Mouse (Mus musculus): ENCODE measurements around the gene Farp1.

Gene Farp1

DNA sequence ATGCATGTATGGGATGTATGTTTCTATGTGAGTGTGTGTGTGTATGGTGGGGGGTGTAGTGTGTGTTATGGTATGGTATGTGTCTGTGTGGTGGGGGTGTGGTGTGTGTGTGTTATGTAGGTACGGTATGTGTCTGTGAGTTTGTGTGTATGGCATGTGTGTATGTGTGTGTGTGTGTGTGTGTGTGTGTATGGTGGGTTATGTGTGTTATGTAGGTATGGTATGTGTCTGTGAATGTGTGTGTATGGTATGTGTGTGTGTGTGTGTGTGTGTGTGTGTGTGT is 185.0 kb downstream of the Farp1 start:
- DNase-seq (ENCODE audit: low spot score): no peak

- DNase-seq (ENCODE audit: low spot score): peak; percentile 14
Measured at GRCm38 (mm10) chr14:121220723-121221122, 185.7 kb downstream of the Farp1 start.

DNA sequence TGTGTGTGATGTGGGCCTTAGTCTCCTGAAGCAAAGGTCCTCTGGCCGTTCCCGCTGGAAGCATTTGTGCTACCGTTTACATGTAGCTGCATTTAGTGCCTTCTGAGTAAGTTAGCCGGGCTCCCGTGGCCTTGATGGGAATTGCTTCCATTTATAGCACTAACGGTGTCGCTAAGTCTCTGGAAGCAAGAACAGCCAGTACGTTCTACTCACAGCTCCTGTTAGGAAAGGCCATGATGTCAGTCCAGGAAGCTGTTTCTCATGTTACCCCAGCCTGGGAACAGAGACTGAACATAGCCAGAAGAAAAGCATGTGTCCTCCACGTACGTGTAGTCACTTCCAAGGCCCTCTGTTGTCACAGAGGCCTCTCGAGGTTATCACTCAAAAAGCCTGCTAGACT is 190.8 kb downstream of the Farp1 start:
- DNase-seq (ENCODE audit: low spot score): no peak

DNA sequence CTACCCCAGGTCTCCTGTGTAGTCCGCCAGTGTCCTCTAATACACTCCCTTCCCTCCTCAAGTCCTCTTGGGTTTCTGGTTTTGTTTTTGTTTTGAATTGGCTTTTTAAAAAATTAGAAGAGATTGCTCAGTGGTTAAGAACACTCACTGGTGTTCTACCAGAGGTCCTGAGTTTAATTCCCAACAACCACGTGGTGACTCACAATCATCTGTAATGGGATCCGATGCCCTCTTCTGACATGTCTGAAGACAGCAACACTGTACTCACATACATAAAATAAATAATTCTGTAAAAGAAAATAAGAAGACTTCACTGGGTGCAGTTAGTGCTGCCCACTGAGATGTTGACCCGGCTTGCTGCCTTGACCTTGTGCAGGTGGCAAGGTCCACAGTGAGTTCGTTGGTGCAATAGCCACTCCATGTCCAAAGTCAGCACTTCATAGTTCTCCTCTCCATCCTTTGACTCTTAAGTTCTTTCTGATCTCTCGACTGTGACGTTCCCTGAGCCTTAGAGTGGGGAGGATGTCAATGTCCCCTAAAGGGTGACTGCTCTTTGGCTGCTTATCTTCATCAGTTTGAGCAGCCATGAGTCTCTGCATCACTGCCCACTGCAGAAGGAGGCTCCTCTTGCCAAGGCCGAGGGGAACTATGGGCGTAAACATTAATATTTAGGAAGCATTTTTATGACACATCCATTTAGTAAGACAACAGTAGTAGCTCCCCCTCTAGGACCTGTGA is 194.2 kb downstream of the Farp1 start:
- DNase-seq (ENCODE audit: low spot score): no peak

DNA sequence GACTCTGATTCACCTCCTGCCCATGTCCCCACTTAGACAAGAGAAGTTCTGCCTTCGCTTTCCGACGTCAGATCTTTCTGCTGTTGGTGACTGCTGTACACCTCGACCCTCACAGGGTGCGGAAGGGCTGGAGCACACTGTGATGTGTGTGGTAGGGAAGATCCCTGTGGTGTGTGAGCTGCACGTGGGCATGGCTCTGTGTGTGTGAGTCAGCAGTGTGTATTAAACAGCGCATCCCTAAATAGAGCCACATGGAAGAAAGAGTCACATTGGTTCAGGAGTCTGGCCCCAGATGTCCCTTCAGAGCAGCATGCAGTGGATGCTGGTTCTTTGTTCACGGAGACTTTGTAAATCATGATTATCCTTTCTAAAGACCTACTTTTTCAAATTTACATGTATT is 196.2 kb downstream of the Farp1 start:
- no peak for DNase-seq (ENCODE audit: low spot score)

DNA sequence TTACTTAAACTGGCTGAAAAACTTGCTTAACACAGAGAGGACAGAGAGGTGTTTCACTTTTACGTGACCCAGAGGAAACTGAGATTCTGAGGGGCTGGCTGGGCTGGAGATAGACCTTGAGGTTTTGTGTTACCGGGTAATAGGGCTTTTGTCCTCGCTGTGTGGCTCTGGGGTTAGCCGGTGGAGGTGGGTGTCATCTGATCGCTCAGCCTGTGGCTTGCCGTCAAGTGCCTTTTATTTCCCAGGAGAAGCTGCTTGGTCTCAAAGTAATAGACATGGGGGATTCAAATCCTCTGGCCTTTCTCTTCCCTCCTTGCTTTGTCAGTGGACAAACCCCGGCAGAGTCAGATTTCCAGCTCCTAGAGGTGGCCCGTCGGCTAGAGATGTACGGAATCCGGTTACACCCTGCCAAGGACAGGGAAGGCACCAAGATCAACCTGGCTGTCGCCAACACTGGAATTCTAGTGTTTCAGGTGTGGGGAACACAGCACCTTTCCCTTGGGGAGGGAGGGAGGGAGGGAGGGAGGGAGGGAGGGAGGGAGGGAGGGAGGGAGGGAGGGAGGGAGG is 199.8 kb downstream of the Farp1 start:
- no peak for DNase-seq (ENCODE audit: low spot score)

- no peak for DNase-seq (ENCODE audit: low spot score)
Measured at GRCm38 (mm10) chr14:121236736-121237135, 201.7 kb downstream of the Farp1 start.

- no peak for DNase-seq (ENCODE audit: low spot score)
Measured at GRCm38 (mm10) chr14:121238727-121239126, 203.7 kb downstream of the Farp1 start.

DNA sequence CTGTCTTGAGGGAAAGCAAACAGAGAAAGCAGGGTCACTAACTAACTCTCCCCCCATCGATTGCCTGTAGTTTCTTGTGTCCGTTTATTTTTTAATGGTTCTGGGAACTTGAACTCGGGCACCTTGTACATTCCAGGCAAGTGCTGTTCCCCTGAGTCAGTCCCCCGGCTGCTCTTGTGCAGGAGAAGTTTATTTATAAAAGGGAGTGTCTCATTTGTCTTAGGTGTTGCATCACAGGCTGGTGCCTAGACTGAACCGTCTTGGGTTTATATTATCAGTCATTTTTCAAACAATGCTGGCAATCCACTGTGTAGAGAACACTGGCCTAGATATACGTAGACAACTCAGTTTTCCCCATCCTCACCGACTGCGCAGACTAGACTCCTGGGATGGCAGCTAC is 204.4 kb downstream of the Farp1 start:
- DNase-seq (ENCODE audit: low spot score): no peak

DNA sequence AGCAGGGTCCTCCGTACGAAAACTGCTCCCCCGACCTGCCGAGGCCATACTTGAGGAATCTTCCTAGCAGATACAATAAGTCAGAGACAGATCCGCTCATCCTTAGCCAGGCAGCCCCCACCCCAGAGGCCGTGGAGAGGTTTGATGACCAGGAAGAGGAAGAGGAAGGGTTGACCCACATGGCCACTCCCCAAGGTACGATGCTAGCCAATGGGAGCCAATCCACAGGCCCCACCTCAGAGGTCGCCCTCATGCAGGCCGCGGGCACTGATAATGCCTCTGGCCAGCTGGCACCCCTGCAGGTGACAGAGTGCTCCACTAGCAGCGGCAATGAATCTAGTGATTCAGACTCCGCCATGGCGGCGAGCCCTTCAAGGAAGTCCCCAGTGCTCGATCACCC is 209.1 kb downstream of the Farp1 start:
- DNase-seq (ENCODE audit: low spot score): no peak

DNA sequence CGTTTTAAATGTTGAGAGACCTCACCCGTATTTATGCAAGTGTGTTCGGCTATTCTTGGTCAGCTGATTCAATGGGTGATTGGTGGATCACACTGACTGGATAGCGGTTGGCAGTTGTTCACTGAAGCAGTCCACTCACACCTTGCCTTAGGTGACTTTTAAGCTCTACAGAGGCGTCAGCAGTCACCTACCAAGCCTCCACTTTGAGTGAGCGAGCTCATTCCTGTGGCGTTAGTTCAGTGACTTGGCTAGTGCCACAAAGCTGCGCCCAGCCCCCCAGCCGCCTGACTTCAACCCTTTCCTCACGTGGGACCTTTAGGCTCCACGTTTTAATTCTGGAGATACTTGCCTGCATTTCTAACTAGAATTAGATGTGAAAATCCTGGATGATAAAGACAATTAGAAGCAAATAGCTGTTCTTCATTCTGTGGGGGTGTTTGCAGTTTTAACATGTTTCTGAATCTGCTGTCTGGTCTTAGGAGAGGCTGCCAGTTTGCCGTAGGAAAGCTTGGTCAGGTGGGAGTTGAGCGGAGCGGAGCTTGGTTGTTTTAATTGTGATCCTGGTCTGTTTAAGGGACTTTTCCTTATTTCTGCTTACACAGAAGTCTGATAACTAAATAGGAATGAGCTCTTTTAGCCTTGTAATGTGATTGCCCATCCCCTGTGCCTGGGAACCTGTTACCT is 211.2 kb downstream of the Farp1 start:
- no peak for DNase-seq (ENCODE audit: low spot score)

DNA sequence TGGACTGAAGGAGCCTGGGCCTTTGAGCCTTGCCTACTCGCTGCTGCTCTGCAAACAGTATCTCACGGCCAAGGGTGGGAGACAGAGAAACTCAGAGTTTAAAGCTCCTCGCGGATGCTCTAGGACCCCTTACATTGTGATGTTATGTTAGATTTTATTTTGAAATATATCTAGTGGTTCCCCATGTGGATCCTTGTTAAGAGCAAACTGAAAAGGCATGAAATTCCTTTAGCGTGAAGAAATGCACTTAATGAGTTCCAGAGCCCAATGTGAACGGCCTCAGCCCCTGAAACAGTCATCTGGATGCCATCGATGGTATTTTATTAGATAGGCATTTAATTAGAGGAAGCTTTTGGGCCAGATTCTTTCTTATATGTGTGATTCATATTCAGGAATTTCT is 212.3 kb downstream of the Farp1 start:
- no peak for DNase-seq (ENCODE audit: low spot score)

DNA sequence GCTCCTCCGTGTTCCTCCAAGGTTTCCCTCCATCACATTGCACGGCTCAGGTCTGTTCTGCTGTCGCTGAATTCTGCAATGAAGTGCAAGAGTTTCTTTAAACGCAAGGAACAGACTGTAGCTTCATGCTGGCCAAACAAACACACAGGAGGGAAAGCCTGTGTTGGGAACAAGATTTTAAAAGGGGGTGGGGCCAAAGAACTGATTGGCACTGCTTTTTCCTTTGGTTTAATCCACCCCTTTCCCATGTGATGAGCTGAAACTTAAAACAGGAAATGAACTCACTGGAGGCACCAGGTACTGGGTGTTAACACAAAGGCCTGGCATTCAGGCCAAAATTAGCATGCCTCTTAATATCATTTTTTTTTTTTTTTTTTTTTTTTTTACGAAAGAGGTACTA is 213.3 kb downstream of the Farp1 start:
- DNase-seq (ENCODE audit: low spot score): no peak

GRCm38 (mm10) chr14:121251099-121251498 is 216.1 kb downstream of the Farp1 start:
- DNase-seq (ENCODE audit: low spot score): no peak

GRCm38 (mm10) chr14:121251708-121252107 is 216.7 kb downstream of the Farp1 start:
- no peak for DNase-seq (ENCODE audit: low spot score)

DNA sequence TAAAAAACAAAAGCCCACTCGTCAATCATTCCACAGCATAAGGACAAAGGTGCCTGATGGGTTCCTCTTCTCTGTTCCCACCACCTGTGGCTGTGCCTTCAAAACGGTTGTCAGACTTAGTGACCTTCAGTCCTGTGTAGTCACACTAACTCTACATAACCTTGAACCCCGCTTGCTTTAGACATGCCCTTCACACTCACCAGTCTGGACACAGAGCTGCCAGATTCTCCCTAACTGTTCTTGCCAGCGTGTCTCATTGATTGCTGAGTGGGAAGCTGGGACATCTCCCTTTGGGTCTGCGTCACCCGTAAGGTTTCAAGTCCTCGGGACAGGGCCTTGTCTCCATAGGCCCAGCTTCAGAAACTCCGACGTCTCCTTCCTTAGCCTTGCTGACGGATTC is 217.5 kb downstream of the Farp1 start:
- DNase-seq (ENCODE audit: low spot score): no peak

DNA sequence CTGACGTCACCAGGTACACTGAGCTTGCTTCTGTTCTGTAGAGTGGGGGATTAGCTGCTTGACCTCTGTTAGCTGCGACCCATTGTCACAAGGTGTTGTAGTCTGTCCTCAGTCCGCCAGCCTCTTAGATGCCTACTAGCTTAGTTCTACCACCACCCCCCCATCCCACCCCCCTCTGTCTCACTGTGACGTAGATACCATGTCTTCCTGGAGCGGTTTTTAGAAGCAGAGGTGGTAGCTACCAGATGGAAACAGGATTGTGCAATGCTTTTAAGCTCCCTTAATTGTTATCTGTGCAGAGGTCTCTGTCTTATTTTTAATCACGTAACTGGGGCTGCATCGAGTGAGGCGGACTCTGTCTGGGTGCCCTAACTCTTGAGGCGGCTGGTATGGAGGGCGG is 219.9 kb downstream of the Farp1 start:
- no peak for DNase-seq (ENCODE audit: low spot score)

DNA sequence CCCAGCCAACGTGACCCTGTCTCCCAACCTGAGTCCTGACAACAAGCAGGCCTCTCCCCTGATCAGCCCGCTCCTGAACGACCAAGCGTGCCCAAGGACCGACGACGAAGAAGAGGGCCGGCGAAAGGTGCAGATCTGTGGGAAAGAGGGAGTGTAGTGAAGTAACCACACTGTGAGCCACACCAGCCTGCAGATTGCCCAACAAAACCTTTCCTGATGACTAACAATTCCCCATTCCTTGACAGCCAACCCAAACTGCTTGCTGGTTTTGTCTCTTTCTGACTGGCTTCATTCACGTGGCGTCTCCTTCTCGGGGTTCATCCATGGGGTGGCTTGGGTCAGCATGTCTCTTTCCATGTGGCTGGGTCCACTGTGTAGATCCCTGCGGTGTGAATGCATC is 220.5 kb downstream of the Farp1 start:
- no peak for DNase-seq (ENCODE audit: low spot score)

GRCm38 (mm10) chr14:121256896-121257295 is 221.9 kb downstream of the Farp1 start:
- DNase-seq (ENCODE audit: low spot score): no peak

DNA sequence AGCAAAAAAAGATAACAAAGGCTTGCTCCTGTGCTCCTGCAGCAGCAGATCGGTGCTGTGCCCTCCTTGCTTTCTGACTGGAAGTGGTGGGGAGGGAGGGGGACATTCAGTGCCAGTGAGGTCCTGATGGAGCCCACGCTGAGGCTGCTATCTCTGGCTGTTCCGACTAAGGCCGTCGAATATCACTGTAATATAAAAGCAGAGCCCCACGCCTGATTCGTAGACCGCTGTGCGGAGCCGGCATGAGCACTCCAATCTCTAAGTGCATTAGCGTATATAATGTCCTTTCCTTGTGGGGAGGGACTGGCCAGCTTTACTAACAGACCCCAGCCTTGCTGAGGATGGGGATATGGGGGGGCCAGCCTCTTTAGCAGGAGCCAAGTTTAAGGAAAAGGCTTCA is 224.3 kb downstream of the Farp1 start:
- DNase-seq (ENCODE audit: low spot score): no peak

DNA sequence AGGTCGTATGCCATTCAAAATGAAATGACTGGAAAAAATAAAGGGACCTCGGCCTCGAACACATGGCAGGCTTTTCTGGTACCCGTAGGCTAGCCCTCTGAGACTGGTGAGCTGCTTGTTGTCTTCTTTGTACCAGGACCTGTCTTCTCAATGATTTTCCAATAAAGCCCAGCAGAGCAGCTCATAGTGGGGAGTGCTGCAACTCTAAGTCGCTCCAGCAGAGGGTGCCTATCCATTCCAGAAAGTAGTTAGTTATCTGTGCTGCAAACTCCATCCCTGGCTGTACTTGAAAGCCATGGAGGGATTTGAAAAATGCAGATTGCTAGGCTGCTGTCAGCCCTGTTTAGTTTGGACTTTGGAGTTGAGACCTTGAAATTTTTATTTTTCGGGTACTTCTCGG is 224.8 kb downstream of the Farp1 start:
- DNase-seq (ENCODE audit: low spot score): peak; percentile 57

DNA sequence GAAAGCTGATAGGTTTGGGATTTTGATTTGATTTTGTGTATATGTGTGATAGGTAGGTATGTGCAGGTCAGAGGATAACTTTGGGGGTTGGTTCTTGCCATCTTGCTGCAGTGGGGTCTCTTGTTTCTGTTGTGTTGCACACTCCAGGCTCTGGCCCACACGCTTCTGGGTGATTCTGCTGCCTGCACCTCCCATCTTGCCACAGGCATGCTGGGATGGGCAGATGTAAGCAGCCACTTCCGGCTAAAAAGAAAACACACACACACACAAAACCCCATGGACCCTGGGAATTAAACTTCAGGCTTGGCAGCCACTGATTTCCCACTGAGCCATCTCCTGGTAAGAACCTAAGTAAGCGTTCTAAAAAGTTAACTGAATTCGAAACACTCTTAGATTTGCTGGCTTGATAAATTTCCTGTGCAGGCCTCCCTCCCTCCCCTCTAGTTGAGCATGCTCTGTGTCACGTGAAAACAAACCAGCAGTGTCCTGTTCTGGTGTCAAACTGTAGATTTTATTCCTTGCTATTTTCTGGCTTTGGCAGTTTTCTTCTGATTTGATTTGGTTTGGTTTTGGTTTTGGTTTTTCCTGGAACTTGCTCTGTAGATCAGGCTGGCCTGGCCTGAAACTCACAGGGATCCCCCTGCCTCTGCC is 226.4 kb downstream of the Farp1 start:
- DNase-seq (ENCODE audit: low spot score): no peak

DNA sequence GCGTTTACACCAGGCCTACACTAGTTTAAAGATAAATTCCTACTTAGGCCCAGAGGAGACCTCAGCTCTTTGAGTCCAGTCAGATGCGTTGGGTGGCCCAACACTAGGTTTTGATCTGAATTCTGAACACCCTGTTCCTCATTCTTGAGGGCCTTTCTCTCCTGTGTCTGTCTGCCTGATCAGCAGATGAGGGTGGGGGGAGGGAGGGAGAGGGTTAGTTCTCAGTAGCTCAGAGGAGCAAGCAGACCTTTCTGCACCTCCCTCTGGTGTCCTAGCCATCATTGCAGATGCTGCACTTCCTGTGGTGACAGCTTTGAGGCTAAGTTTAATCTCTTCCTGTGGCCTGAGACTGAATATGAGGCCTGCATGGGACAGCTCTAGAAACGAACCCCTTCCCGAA is 227.6 kb downstream of the Farp1 start:
- no peak for DNase-seq (ENCODE audit: low spot score)

All from MN1 (cell line).